Mouse (Mus musculus): ENCODE results near the gene Dock4. TPM values are rescaled to one million over a fixed set of nuclear protein-coding genes. Genes with fewer than 3 reads are reported as not detected.

Dock4 gene
- 3.4 and 4.2 TPM in 2 replicates for polyA plus RNA-seq (2015; fragmentation: Nextera tagmentation; extraction: Ambion mirVana)

GRCm38 (mm10) chr12:40445648-40446449 lies at the start of gene Dock4, which contains the start of gene Zfp277:
TSS of gene Dock4 (plus strand) at chr12:40445952.
TSS of gene Zfp277 (minus strand) at chr12:40445902.
- Histone ChIP-seq H3K4me1 (ENCODE audit: control insufficient read depth, insufficient read depth, low read length) (peaks cover 18% of the 10 kb centered on the region), H3K27me3 (replicated peaks; ENCODE audit: control insufficient read depth, insufficient read depth, low read length) (no peaks in the 10 kb centered on the region), H3K4me2 (ENCODE audit: low read depth, low read length) (peak within 1 kb of the TSS; percentile 95), H3K9me3 (ENCODE audit: control insufficient read depth, low read length) (no peaks in the 10 kb centered on the region), H3K9ac (ENCODE audit: low read depth, low read length) (peak within 1 kb of the TSS; percentile 84), H3K27ac (ENCODE audit: low read length) (peak within 1 kb of the TSS; percentile 70), H3K4me3 (ENCODE audit: low read length) (peak within 1 kb of the TSS; percentile 83), H3K36me3 (ENCODE audit: control insufficient read depth, insufficient read depth, low read length) (no peaks in the 10 kb centered on the region)
- ATAC-seq: peak; percentile 98
- WGBS: under 1% methylated on average over 80 of the region's 80 CpGs

GRCm38 (mm10) chr12:40398916-40399315 lies 46.8 kb upstream of the Dock4 start:
- no peak for ATAC-seq
- WGBS: 89% methylated on average over 2 of the region's 2 CpGs
- Histone ChIP-seq H3K27ac (ENCODE audit: low read length) (no peak overlapping the region), H3K36me3 (ENCODE audit: control insufficient read depth, insufficient read depth, low read length) (0 out of 2 replicates have a peak, but pooled peaks cover 2% of the 10 kb centered on the region), H3K4me2 (ENCODE audit: low read depth, low read length) (no peak overlapping the region), H3K9me3 (ENCODE audit: control insufficient read depth, low read length) (no peaks in the 10 kb centered on the region), H3K27me3 (replicated peaks; ENCODE audit: control insufficient read depth, insufficient read depth, low read length) (no peaks in the 10 kb centered on the region), H3K9ac (ENCODE audit: low read depth, low read length) (no peak overlapping the region), H3K4me3 (ENCODE audit: low read length) (no peak overlapping the region), H3K4me1 (ENCODE audit: control insufficient read depth, insufficient read depth, low read length) (no peaks in the 10 kb centered on the region)

- WGBS: 89% methylated on average over 2 of the region's 2 CpGs
- Histone ChIP-seq H3K27me3 (replicated peaks; ENCODE audit: control insufficient read depth, insufficient read depth, low read length) (no peaks in the 10 kb centered on the region), H3K4me1 (ENCODE audit: control insufficient read depth, insufficient read depth, low read length) (no peaks in the 10 kb centered on the region), H3K4me3 (ENCODE audit: low read length) (no peak overlapping the region), H3K27ac (ENCODE audit: low read length) (no peak overlapping the region), H3K4me2 (ENCODE audit: low read depth, low read length) (no peak overlapping the region), H3K36me3 (ENCODE audit: control insufficient read depth, insufficient read depth, low read length) (0 out of 2 replicates have a peak, but pooled peaks cover 2% of the 10 kb centered on the region), H3K9me3 (ENCODE audit: control insufficient read depth, low read length) (no peaks in the 10 kb centered on the region), H3K9ac (ENCODE audit: low read depth, low read length) (no peak overlapping the region)
- ATAC-seq: no peak
These were observed 46.4 kb upstream of the Dock4 start for GRCm38 (mm10) chr12:40399386-40399785.

- H3K27me3 ChIP-seq (replicated peaks; ENCODE audit: control insufficient read depth, insufficient read depth, low read length): no peaks in the 10 kb centered on the region
- 92% methylated on average over 10 of the region's 10 CpGs for WGBS
- H3K4me1 ChIP-seq (ENCODE audit: control insufficient read depth, insufficient read depth, low read length): no peaks in the 10 kb centered on the region
- H3K36me3 ChIP-seq (ENCODE audit: control insufficient read depth, insufficient read depth, low read length): 0 out of 2 replicates have a peak, but pooled peaks cover 2% of the 10 kb centered on the region
- H3K27ac ChIP-seq (ENCODE audit: low read length): no peak overlapping the region
- no peak overlapping the region for H3K4me3 ChIP-seq (ENCODE audit: low read length)
- no peak overlapping the region for H3K9ac ChIP-seq (ENCODE audit: low read depth, low read length)
- H3K9me3 ChIP-seq (ENCODE audit: control insufficient read depth, low read length): no peaks in the 10 kb centered on the region
- no peak overlapping the region for H3K4me2 ChIP-seq (ENCODE audit: low read depth, low read length)
- no peak for ATAC-seq
These were observed 45.9 kb upstream of the Dock4 start for GRCm38 (mm10) chr12:40399812-40400211.

GRCm38 (mm10) chr12:40414682-40415311 lies 31.0 kb upstream of the Dock4 start:
- Histone ChIP-seq H3K27ac (ENCODE audit: low read length) (no peak overlapping the region), H3K4me1 (ENCODE audit: control insufficient read depth, insufficient read depth, low read length) (no peaks in the 10 kb centered on the region), H3K9me3 (ENCODE audit: control insufficient read depth, low read length) (no peaks in the 10 kb centered on the region), H3K4me2 (ENCODE audit: low read depth, low read length) (no peak overlapping the region), H3K4me3 (ENCODE audit: low read length) (no peak overlapping the region), H3K27me3 (replicated peaks; ENCODE audit: control insufficient read depth, insufficient read depth, low read length) (no peaks in the 10 kb centered on the region), H3K9ac (ENCODE audit: low read depth, low read length) (no peak overlapping the region), H3K36me3 (ENCODE audit: control insufficient read depth, insufficient read depth, low read length) (0 out of 2 replicates have a peak, but pooled peaks cover under 1% of the 10 kb centered on the region)
- 70% methylated on average over 5 of the region's 5 CpGs for WGBS
- ATAC-seq: no peak

GRCm38 (mm10) chr12:40415312-40415925 lies 30.3 kb upstream of the Dock4 start:
- Histone ChIP-seq H3K4me2 (ENCODE audit: low read depth, low read length) (no peak overlapping the region), H3K4me3 (ENCODE audit: low read length) (no peak overlapping the region), H3K27ac (ENCODE audit: low read length) (no peak overlapping the region), H3K4me1 (ENCODE audit: control insufficient read depth, insufficient read depth, low read length) (no peaks in the 10 kb centered on the region), H3K36me3 (ENCODE audit: control insufficient read depth, insufficient read depth, low read length) (no peaks in the 10 kb centered on the region), H3K9me3 (ENCODE audit: control insufficient read depth, low read length) (no peaks in the 10 kb centered on the region), H3K27me3 (replicated peaks; ENCODE audit: control insufficient read depth, insufficient read depth, low read length) (no peaks in the 10 kb centered on the region), H3K9ac (ENCODE audit: low read depth, low read length) (no peak overlapping the region)
- WGBS: 60% methylated on average over 8 of the region's 8 CpGs
- no peak for ATAC-seq

GRCm38 (mm10) chr12:40417257-40417656 lies 28.5 kb upstream of the Dock4 start:
- Histone ChIP-seq H3K4me3 (ENCODE audit: low read length) (no peak overlapping the region), H3K27me3 (replicated peaks; ENCODE audit: control insufficient read depth, insufficient read depth, low read length) (no peaks in the 10 kb centered on the region), H3K4me2 (ENCODE audit: low read depth, low read length) (no peak overlapping the region), H3K9me3 (ENCODE audit: control insufficient read depth, low read length) (no peaks in the 10 kb centered on the region), H3K9ac (ENCODE audit: low read depth, low read length) (no peak overlapping the region), H3K36me3 (ENCODE audit: control insufficient read depth, insufficient read depth, low read length) (no peaks in the 10 kb centered on the region), H3K4me1 (ENCODE audit: control insufficient read depth, insufficient read depth, low read length) (no peaks in the 10 kb centered on the region), H3K27ac (ENCODE audit: low read length) (no peak overlapping the region)
- WGBS: 86% methylated on average over 4 of the region's 4 CpGs
- peak; percentile 18; the same call in 1 of the 2 replicates for ATAC-seq

- WGBS: 91% methylated on average over 1 of the region's 1 CpGs
- Histone ChIP-seq H3K27ac (ENCODE audit: low read length) (no peak overlapping the region), H3K9me3 (ENCODE audit: control insufficient read depth, low read length) (no peaks in the 10 kb centered on the region), H3K4me3 (ENCODE audit: low read length) (no peak overlapping the region), H3K4me2 (ENCODE audit: low read depth, low read length) (no peak overlapping the region), H3K36me3 (ENCODE audit: control insufficient read depth, insufficient read depth, low read length) (no peaks in the 10 kb centered on the region), H3K27me3 (replicated peaks; ENCODE audit: control insufficient read depth, insufficient read depth, low read length) (no peaks in the 10 kb centered on the region), H3K4me1 (ENCODE audit: control insufficient read depth, insufficient read depth, low read length) (0 out of 2 replicates have a peak, but pooled peaks cover 2% of the 10 kb centered on the region), H3K9ac (ENCODE audit: low read depth, low read length) (no peak overlapping the region)
- ATAC-seq: no peak
These were observed 20.8 kb upstream of the Dock4 start for GRCm38 (mm10) chr12:40424991-40425390.

- Histone ChIP-seq H3K4me2 (ENCODE audit: low read depth, low read length) (no peak overlapping the region), H3K36me3 (ENCODE audit: control insufficient read depth, insufficient read depth, low read length) (no peaks in the 10 kb centered on the region), H3K27me3 (replicated peaks; ENCODE audit: control insufficient read depth, insufficient read depth, low read length) (no peaks in the 10 kb centered on the region), H3K27ac (ENCODE audit: low read length) (no peak overlapping the region), H3K9ac (ENCODE audit: low read depth, low read length) (no peak overlapping the region), H3K4me1 (ENCODE audit: control insufficient read depth, insufficient read depth, low read length) (0 out of 2 replicates have a peak, but pooled peaks cover 5% of the 10 kb centered on the region), H3K4me3 (ENCODE audit: low read length) (no peak overlapping the region), H3K9me3 (ENCODE audit: control insufficient read depth, low read length) (no peaks in the 10 kb centered on the region)
- ATAC-seq: no peak
- WGBS: 82% methylated on average over 10 of the region's 10 CpGs
These were observed 18.1 kb upstream of the Dock4 start for GRCm38 (mm10) chr12:40427606-40428005.

Measured in intestine, embryonic 16.5 days (tissue).